In genomic region chr11:11694072-11694471, GRCm38 (mm10) we compare ENCODE assay signal across 1 mouse cellular context.
TF ChIP-seq lines count a peak whose summit lies in the region.

No protein-coding gene starts in this region.

TF ChIP-seq in CH12.LX, 34 proteins besides CTCF, POLR2A, EP300 and RAD21 (continued from another document):
- TF ChIP-seq BHLHE40 (IDR thresholded peaks at IDR 0.05; ENCODE audit: low read depth, low read length) (peak; percentile 69), TCF12 (IDR thresholded peaks at IDR 0.05; ENCODE audit: low read depth, low read length) (peak; percentile 84), MAZ (IDR thresholded peaks at IDR 0.05; ENCODE audit: low read depth, low read length) (no peak), MAFK (IDR thresholded peaks at IDR 0.05; ENCODE audit: insufficient replicate concordance, low read length) (no peak), NELFE (IDR thresholded peaks at IDR 0.05; ENCODE audit: low read depth, low read length) (no peak), JUND (conservative IDR thresholded peaks at IDR 0.05; ENCODE audit: low read depth, low read length) (no peak), ETS1 (conservative IDR thresholded peaks at IDR 0.05; ENCODE audit: low read depth, low read length) (peak; percentile 89), UBTF (IDR thresholded peaks at IDR 0.05; ENCODE audit: low read depth, low read length) (no peak), MEF2A (IDR thresholded peaks at IDR 0.05; ENCODE audit: borderline replicate concordance, low read depth, low read length) (peak; percentile 85; the same call in 1 of the 2 replicates), ZC3H11A (IDR thresholded peaks at IDR 0.05; ENCODE audit: low read depth, low read length) (no peak), ELF1 (IDR thresholded peaks at IDR 0.05; ENCODE audit: low read depth, low read length) (peak; percentile 73; the same call in 1 of the 2 replicates)
